Mouse (Mus musculus) kidney, embryonic 15.5 days (tissue): ENCODE results near the gene Btg4. TPM values are rescaled to one million over a fixed set of nuclear protein-coding genes. Genes with fewer than 3 reads are reported as not detected.

Experiments
- ATAC-seq: fragments of 200-750 bp; cut with Nextera tagmentation; replicated peaks from 2 replicates; pipeline ENCODE4 v1.8.0; 2017; ENCODE audit warnings: moderate TSS enrichment; ENCODE audit not compliant: low FRiP score
- H3K27ac ChIP-seq: fragments of 300-500 bp; sonication (generic); 2 replicates; pipeline ENCODE4 v1.5.1; 2015; ENCODE audit warnings: mild to moderate bottlenecking, inconsistent platforms
- H3K27me3 ChIP-seq: fragments of 300-500 bp; sonication (generic); 2 replicates; pipeline ENCODE4 v1.6.1; 2015; ENCODE audit warnings: inconsistent platforms
- H3K36me3 ChIP-seq: fragments of 300-500 bp; sonication (generic); 2 replicates; pipeline ENCODE4 v1.6.1; 2015; ENCODE audit warnings: inconsistent platforms
- H3K4me1 ChIP-seq: fragments of 300-500 bp; sonication (generic); 2 replicates; pipeline ENCODE4 v1.6.1; 2015; ENCODE audit warnings: inconsistent platforms
- H3K4me2 ChIP-seq: fragments of 300-500 bp; sonication (generic); 2 replicates; pipeline ENCODE4 v1.6.1; 2015; ENCODE audit warnings: moderate library complexity, mild to moderate bottlenecking, inconsistent platforms
- H3K4me3 ChIP-seq: fragments of 300-500 bp; sonication (generic); replicated peaks from 2 replicates; pipeline ENCODE4 v1.5.1; 2015; ENCODE audit warnings: mild to moderate bottlenecking, inconsistent platforms
- H3K9ac ChIP-seq: fragments of 300-500 bp; sonication (generic); 2 replicates; pipeline ENCODE4 v1.6.1; 2015; ENCODE audit warnings: mild to moderate bottlenecking, inconsistent platforms
- H3K9me3 ChIP-seq: fragments of 300-500 bp; sonication (generic); replicated peaks from 2 replicates; pipeline ENCODE4 v1.6.1; 2016; ENCODE audit warnings: inconsistent platforms
- WGBS: fragments of 180-500 bp; shearing (Covaris S2); methylation state at CpG from one replicate; pipeline ENCODE4 v1.1.7; 2015; ENCODE audit warnings: mixed read lengths; 5-methylcytosine and 5-hydroxymethylcytosine counted together
- polyA plus RNA-seq: library from polyadenylated mRNA; unstranded; fragments of >200 nt; fragmentation: Nextera tagmentation; extraction: Ambion mirVana; gene quantifications from 2 replicates; pipeline ENCODE4 v1.2.1, GENCODE M21; 2015

Gene Btg4
- polyA plus RNA-seq, 1 experiment from 2014 or later: not detected

GRCm38 (mm10) chr9:51143437-51143836 lies 82.7 kb downstream of the Btg4 start:
- Histone ChIP-seq H3K4me3 (no peak overlapping the region), H3K36me3 (no peaks in the 10 kb centered on the region), H3K9ac (no peak overlapping the region), H3K4me1 (peaks cover 9% of the 10 kb centered on the region; the same call in 1 of the 2 replicates), H3K27me3 (no peaks in the 10 kb centered on the region), H3K9me3 (no peaks in the 10 kb centered on the region), H3K4me2 (no peak overlapping the region), H3K27ac (no peak overlapping the region)
- ATAC-seq: no peak
- 68% methylated on average over 1 of the region's 1 CpGs for WGBS

- no peak for ATAC-seq
- Histone ChIP-seq H3K9ac (no peak overlapping the region), H3K4me3 (no peak overlapping the region), H3K27me3 (no peaks in the 10 kb centered on the region), H3K27ac (no peak overlapping the region), H3K9me3 (no peaks in the 10 kb centered on the region), H3K4me1 (peaks cover 9% of the 10 kb centered on the region; the same call in 1 of the 2 replicates), H3K36me3 (no peaks in the 10 kb centered on the region), H3K4me2 (no peak overlapping the region)
- 74% methylated on average over 6 of the region's 6 CpGs for WGBS
These were observed 83.5 kb downstream of the Btg4 start for GRCm38 (mm10) chr9:51144218-51144617.

- Histone ChIP-seq H3K9ac (no peak overlapping the region), H3K4me3 (no peak overlapping the region), H3K4me2 (no peak overlapping the region), H3K4me1 (peaks cover 9% of the 10 kb centered on the region; the same call in 1 of the 2 replicates), H3K9me3 (no peaks in the 10 kb centered on the region), H3K27me3 (no peaks in the 10 kb centered on the region), H3K36me3 (no peaks in the 10 kb centered on the region), H3K27ac (no peak overlapping the region)
- no peak for ATAC-seq
- 41% methylated on average over 4 of the region's 4 CpGs for WGBS
These were observed 85.8 kb downstream of the Btg4 start for GRCm38 (mm10) chr9:51146496-51146895.

GRCm38 (mm10) chr9:51147294-51147693 lies 86.6 kb downstream of the Btg4 start:
- ATAC-seq: no peak
- Histone ChIP-seq H3K9me3 (no peaks in the 10 kb centered on the region), H3K4me1 (peaks cover 9% of the 10 kb centered on the region; the same call in 1 of the 2 replicates), H3K27me3 (no peaks in the 10 kb centered on the region), H3K27ac (no peak overlapping the region), H3K36me3 (no peaks in the 10 kb centered on the region), H3K4me2 (no peak overlapping the region), H3K9ac (no peak overlapping the region), H3K4me3 (no peak overlapping the region)
- 78% methylated on average over 5 of the region's 5 CpGs for WGBS

GRCm38 (mm10) chr9:51152079-51152752 lies 91.5 kb downstream of the Btg4 start:
- H3K4me1 ChIP-seq: no peaks in the 10 kb centered on the region
- no peaks in the 10 kb centered on the region for H3K27me3 ChIP-seq
- H3K27ac ChIP-seq: no peak overlapping the region
- peak overlapping the region; percentile 43 for H3K4me2 ChIP-seq
- no peaks in the 10 kb centered on the region for H3K36me3 ChIP-seq
- peak; percentile 71; the same call in 1 of the 2 replicates for ATAC-seq
- 19% methylated on average over 13 of the region's 13 CpGs for WGBS
- H3K9ac ChIP-seq: no peak overlapping the region
- H3K4me3 ChIP-seq: no peak overlapping the region
- no peaks in the 10 kb centered on the region for H3K9me3 ChIP-seq

- Histone ChIP-seq H3K27me3 (peaks cover 29% of the 10 kb centered on the region), H3K9ac (no peak overlapping the region), H3K27ac (no peak overlapping the region), H3K4me1 (0 out of 2 replicates have a peak, but pooled peaks cover 3% of the 10 kb centered on the region), H3K9me3 (no peaks in the 10 kb centered on the region), H3K36me3 (no peaks in the 10 kb centered on the region), H3K4me2 (no peak overlapping the region), H3K4me3 (no peak overlapping the region)
- ATAC-seq: peak; percentile 56
- WGBS: 29% methylated on average over 4 of the region's 4 CpGs
These were observed 101.2 kb downstream of the Btg4 start for GRCm38 (mm10) chr9:51161771-51162388.

GRCm38 (mm10) chr9:51163989-51164388 lies 103.3 kb downstream of the Btg4 start:
- no peak overlapping the region for H3K4me3 ChIP-seq
- H3K27ac ChIP-seq: no peak overlapping the region
- H3K9me3 ChIP-seq: no peaks in the 10 kb centered on the region
- WGBS: 83% methylated on average over 5 of the region's 5 CpGs
- H3K27me3 ChIP-seq: peaks cover 27% of the 10 kb centered on the region
- no peak for ATAC-seq
- no peak overlapping the region for H3K4me2 ChIP-seq
- no peaks in the 10 kb centered on the region for H3K36me3 ChIP-seq
- no peak overlapping the region for H3K9ac ChIP-seq
- peaks cover 7% of the 10 kb centered on the region; the same call in 1 of the 2 replicates for H3K4me1 ChIP-seq

GRCm38 (mm10) chr9:51165312-51166180 lies 104.8 kb downstream of the Btg4 start, which contains the start of gene Gm32742:
Gm32742 (minus strand) TSS chr9:51165517.
- Histone ChIP-seq H3K9ac (no peak within 1 kb of the TSS), H3K4me1 (peaks cover 7% of the 10 kb centered on the region; the same call in 1 of the 2 replicates), H3K27ac (no peak within 1 kb of the TSS), H3K4me2 (no peak within 1 kb of the TSS), H3K4me3 (no peak within 1 kb of the TSS), H3K27me3 (peaks cover 13% of the 10 kb centered on the region), H3K9me3 (no peaks in the 10 kb centered on the region), H3K36me3 (no peaks in the 10 kb centered on the region)
- ATAC-seq: no peak
- WGBS: 39% methylated on average over 6 of the region's 6 CpGs

GRCm38 (mm10) chr9:51167954-51168353 lies 107.3 kb downstream of the Btg4 start:
- H3K4me3 ChIP-seq: no peak overlapping the region
- H3K36me3 ChIP-seq: no peaks in the 10 kb centered on the region
- no peak overlapping the region for H3K4me2 ChIP-seq
- no peak overlapping the region for H3K9ac ChIP-seq
- H3K27ac ChIP-seq: no peak overlapping the region
- H3K27me3 ChIP-seq: 0 out of 2 replicates have a peak, but pooled peaks cover 2% of the 10 kb centered on the region
- H3K4me1 ChIP-seq: peaks cover 7% of the 10 kb centered on the region; the same call in 1 of the 2 replicates
- H3K9me3 ChIP-seq: no peaks in the 10 kb centered on the region
- ATAC-seq: no peak
- WGBS: 59% methylated on average over 11 of the region's 11 CpGs

- H3K4me3 ChIP-seq: no peak overlapping the region
- peaks cover 7% of the 10 kb centered on the region; the same call in 1 of the 2 replicates for H3K4me1 ChIP-seq
- no peak overlapping the region for H3K4me2 ChIP-seq
- no peaks in the 10 kb centered on the region for H3K36me3 ChIP-seq
- WGBS: 46% methylated on average over 5 of the region's 5 CpGs
- no peaks in the 10 kb centered on the region for H3K9me3 ChIP-seq
- no peak overlapping the region for H3K9ac ChIP-seq
- H3K27me3 ChIP-seq: no peaks in the 10 kb centered on the region
- ATAC-seq: 0 out of 2 replicates have a peak, but pooled peaks have one; percentile 33
- H3K27ac ChIP-seq: no peak overlapping the region
These were observed 108.0 kb downstream of the Btg4 start for GRCm38 (mm10) chr9:51168698-51169097.

- Histone ChIP-seq H3K4me1 (peaks cover 7% of the 10 kb centered on the region; the same call in 1 of the 2 replicates), H3K27ac (no peak overlapping the region), H3K4me2 (no peak overlapping the region), H3K36me3 (no peaks in the 10 kb centered on the region), H3K27me3 (no peaks in the 10 kb centered on the region), H3K4me3 (no peak overlapping the region), H3K9me3 (no peaks in the 10 kb centered on the region), H3K9ac (no peak overlapping the region)
- ATAC-seq: no peak
- WGBS: 79% methylated on average over 7 of the region's 7 CpGs
These were observed 108.4 kb downstream of the Btg4 start for GRCm38 (mm10) chr9:51169133-51169532.
